Mouse (Mus musculus) intestine, postnatal 0 days (tissue): Measurements from ENCODE around the gene Iqch. TPM values are rescaled to one million over a fixed set of nuclear protein-coding genes. Genes with fewer than 3 reads are reported as not detected.

Experiments used
- ATAC-seq: fragments of 200-750 bp; cut with Nextera tagmentation; 2 replicates; pipeline ENCODE4 v1.8.0; 2017; ENCODE audit warnings: mild to moderate bottlenecking, moderate TSS enrichment, moderate library complexity
- H3K27ac ChIP-seq: fragments of 300-500 bp; sonication (generic); 2 replicates; pipeline ENCODE4 v1.5.1; 2014; ENCODE audit warnings: mild to moderate bottlenecking, low read depth, low read length, moderate library complexity
- H3K27me3 ChIP-seq: fragments of 300-500 bp; sonication (generic); replicated peaks from 2 replicates; pipeline ENCODE4 v1.6.1; 2014; ENCODE audit warnings: low read length, mixed read lengths; ENCODE audit not compliant: control insufficient read depth, insufficient read depth
- H3K36me3 ChIP-seq: fragments of 300-500 bp; sonication (generic); 2 replicates; pipeline ENCODE4 v1.6.1; 2014; ENCODE audit warnings: mild to moderate bottlenecking, moderate library complexity; ENCODE audit not compliant: control insufficient read depth, insufficient read depth
- H3K4me1 ChIP-seq: fragments of 300-500 bp; sonication (generic); replicated peaks from 2 replicates; pipeline ENCODE4 v1.6.1; 2014; ENCODE audit warnings: antibody characterized with exemption, low read length, mixed read lengths; ENCODE audit not compliant: control insufficient read depth, insufficient read depth
- H3K4me2 ChIP-seq: fragments of 300-500 bp; sonication (generic); replicated peaks from 2 replicates; pipeline ENCODE4 v1.6.1; 2014; ENCODE audit warnings: low read depth, mild to moderate bottlenecking, moderate library complexity
- H3K4me3 ChIP-seq: fragments of 300-500 bp; sonication (generic); 2 replicates; pipeline ENCODE4 v1.5.1; 2014; ENCODE audit warnings: low read depth, low read length
- H3K9ac ChIP-seq: fragments of 300-500 bp; sonication (generic); 2 replicates; pipeline ENCODE4 v1.6.1; 2014; ENCODE audit warnings: mild to moderate bottlenecking, low read depth, low read length
- H3K9me3 ChIP-seq: fragments of 300-500 bp; sonication (generic); 2 replicates; pipeline ENCODE4 v1.6.1; 2016; ENCODE audit warnings: mixed run types; ENCODE audit not compliant: control insufficient read depth
- CTCF ChIP-seq: sonication (generic); IDR thresholded peaks from 2 replicates; pipeline ENCODE4 v1.5.1; 2016; ENCODE audit warnings: low read depth, mild to moderate bottlenecking, control low read depth, antibody characterized with exemption, moderate library complexity
- WGBS: fragments of 180-500 bp; shearing (Covaris S2); extraction: QIAGEN DNeasy Blood & Tissue Kit; methylation state at CpG from one replicate; pipeline ENCODE4 v1.1.7; 2014; 5-methylcytosine and 5-hydroxymethylcytosine counted together
- polyA plus RNA-seq: library from polyadenylated mRNA; unstranded; fragments of >200 nt; fragmentation: Nextera tagmentation; extraction: Ambion mirVana; gene quantifications from 2 replicates; pipeline ENCODE4 v1.2.1, GENCODE M21; 2015

Gene Iqch
- polyA plus RNA-seq, 1 experiment from 2014 or later, result not detected

DNA sequence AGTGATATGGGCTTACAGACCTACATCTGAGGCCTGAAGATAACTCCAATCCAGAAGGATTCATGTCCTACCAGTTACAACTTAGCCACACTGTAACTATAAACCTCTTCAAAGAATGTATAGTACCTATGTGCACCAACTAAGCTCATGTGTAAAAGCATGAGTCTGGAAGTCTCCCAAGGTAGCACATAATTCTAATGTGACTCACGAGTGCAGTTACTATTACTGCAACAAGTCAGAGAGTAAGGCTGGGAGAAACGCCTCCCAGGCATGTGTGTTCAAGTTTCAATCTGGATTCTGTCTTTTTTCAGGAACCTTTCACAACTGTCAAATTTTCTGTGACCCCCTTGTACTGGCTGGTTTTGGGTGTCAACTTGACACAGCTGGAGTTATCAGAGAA, 22.2 kb downstream of the Iqch start:
- no peak for TF ChIP-seq CTCF
- Histone ChIP-seq H3K4me3 (no peak overlapping the region), H3K27me3 (no peaks in the 10 kb centered on the region), H3K9ac (no peak overlapping the region), H3K4me2 (no peak overlapping the region), H3K4me1 (no peaks in the 10 kb centered on the region), H3K36me3 (no peaks in the 10 kb centered on the region), H3K27ac (no peak overlapping the region), H3K9me3 (no peaks in the 10 kb centered on the region)
- no peak for ATAC-seq
- 82% methylated on average over 2 of the region's 2 CpGs for WGBS

DNA sequence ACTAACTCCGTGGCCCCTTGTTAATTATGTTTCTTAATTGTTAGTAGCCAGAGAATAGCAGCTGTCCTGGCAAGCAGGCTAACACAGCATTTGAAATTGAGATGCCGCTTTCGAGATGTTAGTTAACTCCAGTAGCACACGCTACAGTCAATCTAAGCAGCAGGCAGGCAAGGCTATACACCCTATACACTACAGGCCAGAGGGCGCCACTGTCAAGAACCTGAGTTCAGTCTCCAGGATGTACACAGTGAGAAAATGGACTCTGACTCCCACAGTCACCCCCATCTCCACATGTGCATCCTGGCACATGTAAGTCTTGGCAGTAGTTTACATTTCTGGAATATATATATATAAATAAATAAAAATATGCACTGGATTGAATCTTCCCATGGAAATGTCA, 22.6 kb downstream of the Iqch start:
- 80% methylated on average over 5 of the region's 5 CpGs for WGBS

DNA sequence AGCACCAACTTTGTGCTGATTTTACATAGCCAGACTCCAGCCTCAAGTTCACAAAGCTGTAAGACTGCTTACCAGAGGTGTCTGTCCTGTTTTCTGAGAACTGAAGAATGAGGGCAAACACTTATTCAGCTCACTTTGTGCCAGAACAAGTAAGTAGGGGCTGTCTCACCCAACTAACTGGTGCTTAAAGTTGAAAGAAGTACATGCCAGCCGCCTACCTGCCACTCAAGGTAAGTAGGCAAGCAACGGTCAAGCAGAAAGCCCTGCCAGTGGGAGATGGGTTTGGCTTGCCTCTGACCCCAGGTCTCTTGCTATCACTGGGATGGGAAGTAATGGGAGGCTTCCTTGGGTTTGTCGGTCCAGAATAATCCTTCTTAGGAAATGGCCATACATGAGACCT, 24.8 kb downstream of the Iqch start:
- H3K9me3 ChIP-seq, result no peaks in the 10 kb centered on the region
- no peaks in the 10 kb centered on the region for H3K4me1 ChIP-seq
- H3K4me3 ChIP-seq, result no peak overlapping the region
- TF ChIP-seq CTCF, result no peak
- 86% methylated on average over 3 of the region's 3 CpGs for WGBS
- no peak overlapping the region for H3K9ac ChIP-seq
- H3K4me2 ChIP-seq, result no peak overlapping the region
- no peak overlapping the region for H3K27ac ChIP-seq
- ATAC-seq, result no peak
- no peaks in the 10 kb centered on the region for H3K27me3 ChIP-seq
- H3K36me3 ChIP-seq, result no peaks in the 10 kb centered on the region

More for the DNA sequence above, 22.6 kb downstream of the Iqch start:
- no peaks in the 10 kb centered on the region for H3K36me3 ChIP-seq
- no peak overlapping the region for H3K9ac ChIP-seq
- ATAC-seq, result no peak
- H3K4me2 ChIP-seq, result no peak overlapping the region
- H3K4me1 ChIP-seq, result no peaks in the 10 kb centered on the region
- H3K4me3 ChIP-seq, result no peak overlapping the region
- TF ChIP-seq CTCF, result peak; percentile 57
- H3K27ac ChIP-seq, result no peak overlapping the region
- no peaks in the 10 kb centered on the region for H3K27me3 ChIP-seq
- H3K9me3 ChIP-seq, result no peaks in the 10 kb centered on the region

DNA sequence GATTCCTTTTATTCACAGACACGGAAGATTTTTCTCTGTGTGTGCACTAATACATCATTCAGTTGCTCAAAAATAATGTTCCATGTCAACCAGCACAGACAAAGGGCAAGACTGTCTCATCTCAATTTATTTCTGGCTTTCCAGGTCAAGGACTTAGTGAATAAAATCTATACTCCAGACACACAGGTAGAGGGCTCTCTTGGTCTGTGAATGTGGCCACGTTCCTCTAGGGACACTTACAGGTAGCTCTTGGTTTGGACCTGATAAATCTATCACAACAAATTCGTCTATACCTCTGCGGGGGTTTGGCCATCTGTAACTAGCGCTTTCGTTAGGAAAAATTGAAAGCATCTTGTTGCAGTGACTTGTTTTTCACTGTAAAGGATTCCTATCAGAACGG, 29.4 kb downstream of the Iqch start:
- no peak overlapping the region for H3K9ac ChIP-seq
- no peak for ATAC-seq
- H3K27me3 ChIP-seq, result peaks cover 5% of the 10 kb centered on the region; the same call in 1 of the 2 replicates
- H3K4me2 ChIP-seq, result no peak overlapping the region
- H3K4me3 ChIP-seq, result no peak overlapping the region
- TF ChIP-seq CTCF, result peak; percentile 26; the same call in 1 of the 2 replicates
- no peaks in the 10 kb centered on the region for H3K9me3 ChIP-seq
- 73% methylated on average over 7 of the region's 7 CpGs for WGBS
- H3K36me3 ChIP-seq, result no peaks in the 10 kb centered on the region
- no peaks in the 10 kb centered on the region for H3K4me1 ChIP-seq
- H3K27ac ChIP-seq, result no peak overlapping the region

DNA sequence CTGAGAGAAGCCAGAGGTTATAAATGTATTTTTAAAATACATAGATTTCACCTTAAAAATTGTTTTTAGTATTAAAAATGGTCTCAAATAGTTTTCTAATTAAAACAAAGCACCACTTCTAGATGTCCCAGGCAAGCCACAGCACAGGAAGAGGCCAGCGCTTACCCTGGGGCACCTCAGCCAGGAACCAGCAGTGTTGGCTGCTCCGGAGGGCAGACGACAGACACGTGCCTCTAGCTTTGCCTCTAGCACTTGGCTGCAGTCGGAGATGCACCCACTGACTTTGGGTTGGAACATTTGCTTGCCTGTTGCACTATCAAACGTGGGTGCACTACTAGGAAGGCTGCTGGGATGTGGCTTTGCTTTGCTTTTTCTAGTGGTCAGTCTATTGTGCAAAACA, 30.4 kb downstream of the Iqch start:
- H3K36me3 ChIP-seq, result no peaks in the 10 kb centered on the region
- H3K4me3 ChIP-seq, result no peak overlapping the region
- ATAC-seq, result no peak
- no peak overlapping the region for H3K4me2 ChIP-seq
- TF ChIP-seq CTCF, result no peak
- no peak overlapping the region for H3K9ac ChIP-seq
- no peaks in the 10 kb centered on the region for H3K9me3 ChIP-seq
- peaks cover 5% of the 10 kb centered on the region; the same call in 1 of the 2 replicates for H3K27me3 ChIP-seq
- no peak overlapping the region for H3K27ac ChIP-seq
- 61% methylated on average over 6 of the region's 6 CpGs for WGBS
- no peaks in the 10 kb centered on the region for H3K4me1 ChIP-seq

DNA sequence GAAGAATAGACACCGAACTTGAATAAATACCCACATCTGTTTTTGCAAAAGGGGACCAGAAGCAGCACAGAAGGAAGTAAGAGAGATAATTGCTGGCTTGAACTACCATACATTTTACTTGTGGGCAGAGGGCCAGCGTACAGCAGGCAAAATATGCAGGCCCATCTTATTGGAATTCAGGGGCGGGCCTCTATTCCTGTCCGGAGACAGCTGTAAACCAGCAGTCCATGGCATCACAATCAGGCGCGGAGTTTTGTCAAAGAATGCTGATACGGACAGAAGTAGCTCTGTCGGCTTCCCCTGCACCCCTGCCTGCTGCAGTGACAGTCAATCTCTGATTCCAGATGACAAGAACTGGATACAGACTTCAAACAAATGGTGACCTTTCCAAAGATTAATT, 33.5 kb downstream of the Iqch start:
- ATAC-seq, result no peak
- no peak overlapping the region for H3K9ac ChIP-seq
- H3K4me3 ChIP-seq, result no peak overlapping the region
- peaks cover 5% of the 10 kb centered on the region; the same call in 1 of the 2 replicates for H3K27me3 ChIP-seq
- no peaks in the 10 kb centered on the region for H3K36me3 ChIP-seq
- no peaks in the 10 kb centered on the region for H3K4me1 ChIP-seq
- H3K9me3 ChIP-seq, result no peaks in the 10 kb centered on the region
- no peak overlapping the region for H3K27ac ChIP-seq
- no peak overlapping the region for H3K4me2 ChIP-seq
- TF ChIP-seq CTCF, result no peak
- 26% methylated on average over 8 of the region's 8 CpGs for WGBS

DNA sequence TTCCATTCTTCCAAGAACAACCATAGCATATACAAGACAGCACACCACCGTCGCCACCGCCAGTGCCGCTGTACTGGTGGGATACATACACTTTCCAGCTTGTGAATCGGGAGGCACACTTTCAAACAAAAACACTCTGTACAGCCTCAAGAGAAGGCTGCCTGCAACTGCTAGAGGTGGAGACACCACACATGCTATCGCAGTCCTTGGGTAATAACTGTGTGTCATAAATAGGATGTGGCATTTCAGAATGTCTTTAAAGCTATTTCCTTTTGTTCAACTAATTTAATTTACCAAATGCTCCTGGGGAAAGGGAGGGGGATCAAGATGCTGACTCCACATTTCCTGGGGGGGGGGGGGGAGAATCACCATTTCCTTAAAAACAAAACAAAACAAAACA, 34.0 kb downstream of the Iqch start:
- H3K4me2 ChIP-seq, result no peak overlapping the region

More for the DNA sequence above, 34.0 kb downstream of the Iqch start:
- WGBS, result 74% methylated on average over 6 of the region's 6 CpGs
- no peak for TF ChIP-seq CTCF
- Histone ChIP-seq H3K4me3 (no peak overlapping the region), H3K27ac (no peak overlapping the region), H3K9ac (no peak overlapping the region), H3K9me3 (no peaks in the 10 kb centered on the region), H3K36me3 (no peaks in the 10 kb centered on the region), H3K27me3 (peaks cover 5% of the 10 kb centered on the region; the same call in 1 of the 2 replicates), H3K4me1 (no peaks in the 10 kb centered on the region)
- no peak for ATAC-seq
